In genomic region chr3:145101891-145102555, GRCm38 (mm10) we compare ENCODE assay signal across 11 mouse cellular contexts. TPM values are rescaled to one million over a fixed set of nuclear protein-coding genes. Genes with fewer than 3 reads are reported as not detected.
A peak's percentile ranks its signal among the peaks of the same experiment; 100 is the strongest.
DNase-seq lines count a peak whose midpoint lies in the region; ATAC-seq lines count a peak whose summit lies in the region.
"Had no signal": no experiment of that assay in that cellular context is flagged by ENCODE, and none has a peak within 500 bp of the region (broad histone marks: within the 10 kb centered on the region; RNA-seq: fewer than 3 reads in every experiment).

No protein-coding gene starts in this region.

- no peaks in the 10 kb centered on the region for H3K9me3 ChIP-seq in intestine, embryonic 14.5 days (ENCODE audit: control insufficient read depth, low read length)
- H3K9me3 ChIP-seq in hindbrain, embryonic 10.5 days: no peaks in the 10 kb centered on the region

- no peak for DNase-seq in frontal cortex, postnatal 25 days (ENCODE audit: low spot score in 2 of 2)
- DNase-seq in intestine, embryonic 14.5 days (ENCODE audit: low spot score): no peak
- peak; percentile 68 for DNase-seq in lung, postnatal 25 days (ENCODE audit: low spot score)
- DNase-seq in hindbrain, embryonic 10.5 days (ENCODE audit: low spot score): no peak
- no peak for DNase-seq in layer of hippocampus, adult 9-10 months (ENCODE audit: low spot score)
- DNase-seq in cerebellum, adult 9-11 months: no peak
- DNase-seq: forebrain, postnatal 0 days had no signal

- WGBS in intestine, embryonic 14.5 days: 69% methylated on average over 9 of the region's 9 CpGs
- 85% methylated on average over 9 of the region's 9 CpGs for WGBS in hindbrain, embryonic 10.5 days

- no peaks in the 10 kb centered on the region for H3K36me3 ChIP-seq in intestine, embryonic 14.5 days (ENCODE audit: control insufficient read depth, insufficient read depth, low read length)
- no peaks in the 10 kb centered on the region for H3K36me3 ChIP-seq in hindbrain, embryonic 10.5 days

- peak; percentile 90 for ATAC-seq in frontal cortex, adult (ENCODE audit: low TSS enrichment)
- peak; percentile 64; the same call in 1 of the 2 replicates for ATAC-seq in intestine, embryonic 14.5 days (replicated peaks; ENCODE audit: low FRiP score, low TSS enrichment, low read depth)
- ATAC-seq: CD4-positive, CD25-positive, alpha-beta regulatory T cell, adult 4 months; forebrain, postnatal 0 days had no signal

- peaks cover 21% of the 10 kb centered on the region; the same call in 1 of the 2 replicates for H3K4me1 ChIP-seq in brown adipose tissue, adult 24 weeks (ENCODE audit: control insufficient read depth, insufficient read depth, insufficient read length, low read length)
- H3K4me1 ChIP-seq in intestine, embryonic 14.5 days (replicated peaks; ENCODE audit: control insufficient read depth, insufficient read depth, low read length): no peaks in the 10 kb centered on the region
- H3K4me1 ChIP-seq in hindbrain, embryonic 10.5 days (replicated peaks): no peaks in the 10 kb centered on the region

- H3K27me3 ChIP-seq in intestine, embryonic 14.5 days (replicated peaks; ENCODE audit: control insufficient read depth, insufficient read depth, low read length): no peaks in the 10 kb centered on the region
- H3K27me3 ChIP-seq in hindbrain, embryonic 10.5 days (ENCODE audit: insufficient read depth, poor library complexity, severe bottlenecking): no peaks in the 10 kb centered on the region

- no peak overlapping the region for H3K4me2 ChIP-seq in intestine, embryonic 14.5 days (ENCODE audit: low read length)

- H3K4me3 ChIP-seq in brown adipose tissue, adult 24 weeks (ENCODE audit: insufficient read depth, low read depth, low read length): peak overlapping the region; percentile 32
- no peak overlapping the region for H3K4me3 ChIP-seq in intestine, embryonic 14.5 days (ENCODE audit: low read depth, low read length)
- H3K4me3 ChIP-seq in hindbrain, embryonic 10.5 days: no peak overlapping the region
- H3K4me3 ChIP-seq: left cerebral cortex, adult 2 months had no signal

- no peak overlapping the region for H3K9ac ChIP-seq in intestine, embryonic 14.5 days (ENCODE audit: low read length)
- H3K9ac ChIP-seq: forebrain, postnatal 0 days had no signal

- H3K27ac ChIP-seq in brown adipose tissue, adult 24 weeks (replicated peaks; ENCODE audit: low read depth, low read length): peak overlapping the region; percentile 98
- H3K27ac ChIP-seq in intestine, embryonic 14.5 days (ENCODE audit: low read depth): no peak overlapping the region
- H3K27ac ChIP-seq in hindbrain, embryonic 10.5 days: no peak overlapping the region
- H3K27ac ChIP-seq: left cerebral cortex, adult 2 months had no signal

RNA-seq across cellular contexts. Expression of gene Clca2, which starts 2.8 kb away (rescaled TPM):
- polyA plus RNA-seq in brown adipose tissue, adult 24 weeks (2012; ENCODE audit: insufficient read depth, insufficient read length, missing spikeins): not detected in 2 replicates
- 0.17 and 0.46 TPM in 2 replicates for polyA plus RNA-seq in intestine, embryonic 14.5 days (2014; fragmentation: Nextera tagmentation; extraction: Ambion mirVana)
- polyA plus RNA-seq in hindbrain, embryonic 10.5 days (2016; fragmentation: Nextera tagmentation; extraction: Ambion mirVana): 0.17 and 0.39 TPM in 2 replicates
- polyA plus RNA-seq: CD4-positive, CD25-positive, alpha-beta regulatory T cell, adult 4 months; forebrain, postnatal 0 days had no signal

RNA-seq across cellular contexts. Expression of gene Odf2l, which starts 16.4 kb away (rescaled TPM):
- 15.0 and 15.7 TPM in 2 replicates for polyA plus RNA-seq in brown adipose tissue, adult 24 weeks (2012; ENCODE audit: insufficient read depth, insufficient read length, missing spikeins)
- polyA plus RNA-seq in intestine, embryonic 14.5 days (2014; fragmentation: Nextera tagmentation; extraction: Ambion mirVana): 14.8 and 18.7 TPM in 2 replicates
- 17.8 and 20.1 TPM in 2 replicates for polyA plus RNA-seq in hindbrain, embryonic 10.5 days (2016; fragmentation: Nextera tagmentation; extraction: Ambion mirVana)
